Mouse (Mus musculus) thymus, postnatal 25 days (tissue): Measurements from ENCODE around the gene Shisa8.
A peak's percentile ranks its signal among the peaks of the same experiment; 100 is the strongest.

Experiments used
- DNase-seq: peaks from one replicate; pipeline ENCODE4 v3.0.0; 2022

Shisa8 gene

GRCm38 (mm10) chr15:82203090-82203489, 9.5 kb downstream of the Shisa8 start:
- no peak for DNase-seq

- DNase-seq: no peak
These were observed 10.5 kb downstream of the Shisa8 start for GRCm38 (mm10) chr15:82202086-82202485.

GRCm38 (mm10) chr15:82199546-82199945, 13.1 kb downstream of the Shisa8 start:
- DNase-seq: no peak

- DNase-seq: no peak
These were observed 14.3 kb downstream of the Shisa8 start for GRCm38 (mm10) chr15:82198342-82198741.

- no peak for DNase-seq
These were observed 14.7 kb downstream of the Shisa8 start for GRCm38 (mm10) chr15:82197937-82198336.

- no peak for DNase-seq
These were observed 15.3 kb downstream of the Shisa8 start for GRCm38 (mm10) chr15:82197246-82197750.

GRCm38 (mm10) chr15:82196300-82196699, 16.3 kb downstream of the Shisa8 start:
- no peak for DNase-seq

- DNase-seq: no peak
These were observed 20.0 kb downstream of the Shisa8 start for GRCm38 (mm10) chr15:82192617-82193016.

- peak; percentile 65 for DNase-seq
These were observed 24.0 kb downstream of the Shisa8 start for GRCm38 (mm10) chr15:82188481-82189240.

GRCm38 (mm10) chr15:82187924-82188323, 24.7 kb downstream of the Shisa8 start:
- no peak for DNase-seq

GRCm38 (mm10) chr15:82187401-82187800, 25.2 kb downstream of the Shisa8 start:
- DNase-seq: no peak

- no peak for DNase-seq
These were observed 25.7 kb downstream of the Shisa8 start for GRCm38 (mm10) chr15:82186931-82187330.

GRCm38 (mm10) chr15:82186131-82186530, 26.5 kb downstream of the Shisa8 start:
- DNase-seq: no peak

GRCm38 (mm10) chr15:82185062-82185783, 27.4 kb downstream of the Shisa8 start:
- no peak for DNase-seq

GRCm38 (mm10) chr15:82184656-82185055, 28.0 kb downstream of the Shisa8 start:
- DNase-seq: no peak

GRCm38 (mm10) chr15:82184183-82184582, 28.4 kb downstream of the Shisa8 start:
- DNase-seq: no peak

GRCm38 (mm10) chr15:82183596-82183995, 29.0 kb downstream of the Shisa8 start:
- DNase-seq: no peak

GRCm38 (mm10) chr15:82182311-82182710, 30.3 kb downstream of the Shisa8 start:
- DNase-seq: no peak

GRCm38 (mm10) chr15:82181131-82181530, 31.5 kb downstream of the Shisa8 start:
- no peak for DNase-seq

GRCm38 (mm10) chr15:82177743-82178290, 34.8 kb downstream of the Shisa8 start:
- no peak for DNase-seq

GRCm38 (mm10) chr15:82175091-82175490, 37.5 kb downstream of the Shisa8 start:
- no peak for DNase-seq

GRCm38 (mm10) chr15:82172648-82173047, 40.0 kb downstream of the Shisa8 start:
- DNase-seq: no peak

- DNase-seq: no peak
These were observed 41.9 kb downstream of the Shisa8 start for GRCm38 (mm10) chr15:82170437-82171377.
